ENCODE assay signal across 9 mouse cellular contexts in the genomic region with DNA sequence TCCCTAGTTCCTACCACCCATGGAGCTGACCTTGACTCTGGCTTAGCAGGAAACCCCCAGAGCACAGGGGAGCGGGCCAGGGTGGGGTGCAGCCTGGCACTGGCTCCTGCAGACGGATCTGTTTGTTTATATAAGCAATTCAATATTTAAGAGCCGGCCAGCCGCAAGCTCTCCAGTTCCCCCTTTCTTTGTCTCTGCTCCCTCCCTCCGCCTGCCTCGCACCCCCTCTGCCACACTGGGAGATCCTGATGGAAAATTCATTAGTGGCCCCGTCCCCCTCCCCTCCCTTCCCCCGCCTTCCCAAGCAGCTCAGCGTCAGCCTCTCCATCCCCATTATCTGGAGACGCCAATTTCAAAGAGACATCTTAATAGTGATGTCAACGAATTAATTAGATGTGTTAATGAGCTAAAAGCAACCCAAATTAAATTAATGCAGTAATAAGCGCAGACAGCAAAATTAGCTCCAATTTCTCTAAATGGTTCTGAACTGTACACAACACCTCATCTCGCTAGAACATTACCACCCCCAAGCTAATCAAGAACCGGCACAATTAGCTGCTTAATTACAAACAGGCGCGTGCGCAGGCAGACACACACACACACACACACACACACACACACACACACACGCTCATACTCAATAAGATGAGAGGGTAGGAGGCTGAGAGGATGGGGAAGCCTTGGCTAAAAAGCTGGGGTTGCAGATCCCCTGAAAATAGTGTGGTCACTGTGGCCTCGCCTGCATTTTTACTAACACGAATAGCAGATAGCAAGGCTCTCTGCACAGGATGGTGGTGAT. TPM values are rescaled to one million over a fixed set of nuclear protein-coding genes. Genes with fewer than 3 reads are reported as not detected.
A peak's percentile ranks its signal among the peaks of the same experiment; 100 is the strongest.
DNase-seq lines count a peak whose midpoint lies in the region; ATAC-seq lines count a peak whose summit lies in the region.
"Had no signal": no experiment of that assay in that cellular context is flagged by ENCODE, and none has a peak within 500 bp of the region (broad histone marks: within the 10 kb centered on the region; RNA-seq: fewer than 3 reads in every experiment).

No protein-coding gene starts in this region.

- peaks cover 14% of the 10 kb centered on the region; the same call in 1 of the 2 replicates for H3K27me3 ChIP-seq in kidney, embryonic 14.5 days (ENCODE audit: control insufficient read depth, insufficient read depth, low read length)
- peaks cover 33% of the 10 kb centered on the region for H3K27me3 ChIP-seq in hindbrain, embryonic 11.5 days (ENCODE audit: control insufficient read depth, insufficient read depth, low read length)
- H3K27me3 ChIP-seq in midbrain, embryonic 14.5 days (ENCODE audit: control insufficient read depth, insufficient read depth, low read length), result 0 out of 2 replicates have a peak, but pooled peaks cover 5% of the 10 kb centered on the region

- no peaks in the 10 kb centered on the region for H3K9me3 ChIP-seq in kidney, embryonic 14.5 days (ENCODE audit: control insufficient read depth, low read length)
- no peaks in the 10 kb centered on the region for H3K9me3 ChIP-seq in hindbrain, embryonic 11.5 days (ENCODE audit: control insufficient read depth, low read length)
- no peaks in the 10 kb centered on the region for H3K9me3 ChIP-seq in midbrain, embryonic 14.5 days (ENCODE audit: control insufficient read depth, low read length)

- DNase-seq in kidney, postnatal 36 days, result no peak
- DNase-seq in embryo, embryonic 11 days, result peak; percentile 67
- peak; percentile 47 for DNase-seq in hindbrain, embryonic 11.5 days (ENCODE audit: low spot score)
- DNase-seq in midbrain, embryonic 14.5 days, result peak; percentile 83
- DNase-seq in spleen, postnatal 10 days (ENCODE audit: low spot score in 2 of 2), result no peak
- DNase-seq in adrenal gland, adult 18-20 months (ENCODE audit: low spot score in 2 of 2), result no peak

- 0 out of 2 replicates have a peak overlapping the region, but pooled peaks have one; percentile 30 for H3K27ac ChIP-seq in kidney, embryonic 14.5 days (ENCODE audit: low read depth, low read length)
- no peak overlapping the region for H3K27ac ChIP-seq in hindbrain, embryonic 11.5 days (ENCODE audit: low read depth, low read length)
- H3K27ac ChIP-seq in midbrain, embryonic 14.5 days (replicated peaks; ENCODE audit: low read depth, low read length), result peak overlapping the region; percentile 81
- H3K27ac ChIP-seq: liver, embryonic 14.5 days had no signal

- H3K4me2 ChIP-seq in kidney, embryonic 14.5 days (replicated peaks; ENCODE audit: low read depth, low read length), result no peak overlapping the region
- no peak overlapping the region; the same call in 1 of the 2 replicates for H3K4me2 ChIP-seq in hindbrain, embryonic 11.5 days (replicated peaks; ENCODE audit: low read depth, low read length)
- peak overlapping the region; percentile 30 for H3K4me2 ChIP-seq in midbrain, embryonic 14.5 days (ENCODE audit: low read length)

- H3K4me3 ChIP-seq in kidney, embryonic 14.5 days (ENCODE audit: low read length), result no peak overlapping the region
- H3K4me3 ChIP-seq in hindbrain, embryonic 11.5 days (ENCODE audit: low read depth, low read length), result no peak overlapping the region
- H3K4me3 ChIP-seq in midbrain, embryonic 14.5 days (replicated peaks; ENCODE audit: low read depth, low read length), result no peak overlapping the region

- peak; percentile 51; the same call in 1 of the 2 replicates for ATAC-seq in kidney, embryonic 14.5 days (ENCODE audit: low FRiP score, low TSS enrichment)
- ATAC-seq in hindbrain, embryonic 11.5 days (ENCODE audit: low FRiP score), result peak; percentile 71; the same call in 1 of the 2 replicates
- peak; percentile 65; the same call in 1 of the 2 replicates for ATAC-seq in midbrain, embryonic 14.5 days (ENCODE audit: low FRiP score, low TSS enrichment)
- no peak for ATAC-seq in granulocyte monocyte progenitor cell, adult 5-6 weeks (replicated peaks; ENCODE audit: poor library complexity, severe bottlenecking)

- WGBS in kidney, embryonic 14.5 days, result 7% methylated on average over 20 of the region's 20 CpGs
- WGBS in hindbrain, embryonic 11.5 days, result 3% methylated on average over 20 of the region's 20 CpGs
- 3% methylated on average over 20 of the region's 20 CpGs for WGBS in midbrain, embryonic 14.5 days

- no peak overlapping the region for H3K9ac ChIP-seq in kidney, embryonic 14.5 days (ENCODE audit: low read depth, low read length)
- H3K9ac ChIP-seq in hindbrain, embryonic 11.5 days (ENCODE audit: low read depth, low read length), result no peak overlapping the region
- no peak overlapping the region for H3K9ac ChIP-seq in midbrain, embryonic 14.5 days (replicated peaks; ENCODE audit: low read length)
- H3K9ac ChIP-seq: liver, embryonic 14.5 days had no signal

- no peaks in the 10 kb centered on the region for H3K36me3 ChIP-seq in kidney, embryonic 14.5 days (ENCODE audit: control insufficient read depth, insufficient read depth, low read length)
- H3K36me3 ChIP-seq in hindbrain, embryonic 11.5 days (ENCODE audit: control insufficient read depth, insufficient read depth, low read length), result no peaks in the 10 kb centered on the region
- no peaks in the 10 kb centered on the region for H3K36me3 ChIP-seq in midbrain, embryonic 14.5 days (ENCODE audit: control insufficient read depth, insufficient read depth, low read length)

- H3K4me1 ChIP-seq in kidney, embryonic 14.5 days (ENCODE audit: control insufficient read depth, insufficient read depth, low read length), result peaks cover 8% of the 10 kb centered on the region
- H3K4me1 ChIP-seq in hindbrain, embryonic 11.5 days (replicated peaks; ENCODE audit: control insufficient read depth, insufficient read depth, low read length), result no peaks in the 10 kb centered on the region; the same call in 1 of the 2 replicates
- H3K4me1 ChIP-seq in midbrain, embryonic 14.5 days (ENCODE audit: control insufficient read depth, insufficient read depth, low read length), result peaks cover 26% of the 10 kb centered on the region

RNA-seq across cellular contexts. Expression of a gene that starts 54.1 kb away (rescaled TPM):
- 3.6 and 6.4 TPM in 2 replicates for polyA plus RNA-seq in kidney, embryonic 14.5 days (2014; fragmentation: Nextera tagmentation; extraction: Ambion mirVana)
- polyA plus RNA-seq in hindbrain, embryonic 11.5 days (2014; fragmentation: Nextera tagmentation; extraction: Ambion mirVana), result 4.0 and 4.9 TPM in 2 replicates
- 12.7 and 13.4 TPM in 2 replicates for polyA plus RNA-seq in midbrain, embryonic 14.5 days (2014; fragmentation: Nextera tagmentation; extraction: Ambion mirVana)
- total RNA-seq in adrenal gland, adult 18-20 months (2021), result 1 to 10 TPM; 5.0 to 9.9 TPM
- 8.3 and 9.7 TPM in 2 replicates for total RNA-seq in granulocyte monocyte progenitor cell, adult 5-6 weeks (2014; fragmentation: Nextera tagmentation)
- total RNA-seq in granulocyte monocyte progenitor cell, adult 5-6 weeks (2017), result 2.8 and 3.9 TPM in 2 replicates

Comparison
In these comparisons a context has a peak if more than half of its experiments do, and no peak if none do; other contexts are left out.
1. DNase-seq: peak in embryo, embryonic 11 days (single experiment), hindbrain, embryonic 11.5 days (single experiment) and midbrain, embryonic 14.5 days (single experiment); none in kidney, postnatal 36 days (0 of 2), spleen, postnatal 10 days (0 of 2) and adrenal gland, adult 18-20 months (0 of 2).